Mouse (Mus musculus) right cerebral cortex, postnatal 14 days (tissue): ENCODE data around the gene Hoxa9.

ENCODE experiments used
- DNase-seq: peaks from one replicate; pipeline ENCODE4 v3.0.0; 2022

Gene Hoxa9

GRCm38 (mm10) chr6:52215070-52215469 lies 15.8 kb downstream of the Hoxa9 start:
- DNase-seq = no peak

- no peak for DNase-seq
Observed at GRCm38 (mm10) chr6:52214271-52214670, 16.6 kb downstream of the Hoxa9 start.

GRCm38 (mm10) chr6:52213119-52213986 lies 17.5 kb downstream of the Hoxa9 start, which contains the start of the genes Hoxa3 and Gm28308:
Gene Hoxa3, minus strand, starts transcription at chr6:52213336.
Gene Gm28308, minus strand, starts transcription at chr6:52213339.
- no peak for DNase-seq

GRCm38 (mm10) chr6:52212556-52213118 lies 18.3 kb downstream of the Hoxa9 start:
- no peak for DNase-seq

- DNase-seq = no peak
Observed at GRCm38 (mm10) chr6:52211961-52212360, 18.9 kb downstream of the Hoxa9 start.

- peak; percentile 58 for DNase-seq
Observed at GRCm38 (mm10) chr6:52211170-52211935, 19.5 kb downstream of the Hoxa9 start.

GRCm38 (mm10) chr6:52209685-52210046 lies 21.2 kb downstream of the Hoxa9 start:
- DNase-seq = no peak

GRCm38 (mm10) chr6:52208868-52209684 lies 21.8 kb downstream of the Hoxa9 start:
- no peak for DNase-seq

GRCm38 (mm10) chr6:52208072-52208867 lies 22.6 kb downstream of the Hoxa9 start, which contains the start of gene Hoxa6:
Gene Hoxa6, minus strand, starts transcription at chr6:52208722.
- no peak for DNase-seq

- DNase-seq = no peak
Observed at GRCm38 (mm10) chr6:52207684-52207976, 23.3 kb downstream of the Hoxa9 start.

GRCm38 (mm10) chr6:52206882-52207683 lies 23.8 kb downstream of the Hoxa9 start:
- no peak for DNase-seq

GRCm38 (mm10) chr6:52205638-52206621 lies 25.0 kb downstream of the Hoxa9 start:
- DNase-seq = no peak

- DNase-seq = no peak
Observed at GRCm38 (mm10) chr6:52205221-52205620, 25.7 kb downstream of the Hoxa9 start.

GRCm38 (mm10) chr6:52204050-52204752 lies 26.7 kb downstream of the Hoxa9 start, which contains the start of gene Hoxa5:
Gene Hoxa5, minus strand, starts transcription at chr6:52204587.
- DNase-seq = no peak

- no peak for DNase-seq
Observed at GRCm38 (mm10) chr6:52203371-52204049, 27.4 kb downstream of the Hoxa9 start.

GRCm38 (mm10) chr6:52203121-52203370 lies 27.8 kb downstream of the Hoxa9 start:
- no peak for DNase-seq

GRCm38 (mm10) chr6:52202362-52203120 lies 28.3 kb downstream of the Hoxa9 start:
- no peak for DNase-seq

GRCm38 (mm10) chr6:52201269-52201668 lies 29.6 kb downstream of the Hoxa9 start:
- DNase-seq = no peak
